ENCODE assay signal across 10 mouse cellular contexts in the genomic region with DNA sequence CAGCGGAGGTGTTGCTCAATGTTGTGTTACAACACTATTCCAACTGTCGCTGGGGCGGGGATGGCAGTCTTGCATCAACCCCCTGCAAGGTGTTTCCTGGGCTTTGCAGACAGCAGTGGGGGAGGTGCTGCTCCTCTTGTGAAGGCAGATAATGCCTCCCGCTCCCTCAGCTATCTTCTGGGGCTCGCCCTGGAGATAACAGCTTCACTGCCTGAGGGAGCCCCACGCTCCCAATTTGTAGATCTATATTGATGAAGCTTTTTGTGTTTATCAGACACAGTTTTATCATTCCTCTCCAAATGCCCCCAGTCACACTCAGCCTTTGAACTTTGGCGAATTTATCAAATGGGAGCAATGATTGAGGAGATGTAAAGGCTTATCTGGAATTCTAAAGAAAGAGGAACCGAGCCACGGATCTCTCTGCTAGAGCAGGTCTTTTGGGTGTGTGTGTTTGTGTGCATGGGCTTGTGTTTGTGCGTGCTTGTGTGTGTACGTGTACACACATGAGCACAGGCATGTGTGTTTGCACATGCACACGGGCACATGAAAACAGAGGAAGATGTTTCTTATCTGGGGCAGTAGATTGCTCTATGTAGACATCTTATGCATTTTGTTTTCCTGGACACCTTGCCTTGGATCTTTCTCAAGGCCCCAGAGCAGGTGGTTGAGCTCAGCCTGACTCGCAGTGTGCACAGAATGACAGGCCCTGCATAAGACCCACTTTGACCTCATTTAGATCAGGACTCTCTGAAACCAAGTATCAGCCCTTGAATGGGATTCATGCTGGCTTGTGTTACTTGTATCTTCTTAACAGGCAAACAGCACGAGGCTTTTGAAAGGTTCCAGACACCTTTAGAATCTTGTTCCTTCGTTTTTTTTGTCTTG.
DNase-seq lines count a peak whose midpoint lies in the region; ATAC-seq lines count a peak whose summit lies in the region.
"Had no signal": no experiment of that assay in that cellular context is flagged by ENCODE, and none has a peak within 500 bp of the region (broad histone marks: within the 10 kb centered on the region; RNA-seq: fewer than 3 reads in every experiment).

No protein-coding gene starts in this region.

- H3K9me3 ChIP-seq in intestine, embryonic 16.5 days (ENCODE audit: control insufficient read depth, low read length): no peaks in the 10 kb centered on the region

- peak; percentile 47 to 49 for DNase-seq in right cerebral cortex, postnatal 10 days (ENCODE audit: low spot score in 2 of 2)
- DNase-seq in right cerebral cortex, adult 18-20 months: no peak
- DNase-seq in yolk sac, embryonic 10.5 days (ENCODE audit: low spot score): peak; percentile 51
- DNase-seq in urinary bladder, adult 2 months (ENCODE audit: low spot score): no peak
- DNase-seq in kidney, adult 18-20 months: no peak
- DNase-seq in urinary bladder, postnatal 10 days (ENCODE audit: low spot score): no peak
- DNase-seq: kidney, adult 2 months had no signal

- H3K9ac ChIP-seq in intestine, embryonic 16.5 days (ENCODE audit: low read depth, low read length): no peak overlapping the region

- H3K27me3 ChIP-seq in intestine, embryonic 16.5 days (replicated peaks; ENCODE audit: control insufficient read depth, insufficient read depth, low read length): no peaks in the 10 kb centered on the region
- H3K27me3 ChIP-seq: Patski had no signal

- H3K36me3 ChIP-seq in intestine, embryonic 16.5 days (ENCODE audit: control insufficient read depth, insufficient read depth, low read length): no peaks in the 10 kb centered on the region

- no peak overlapping the region for H3K4me3 ChIP-seq in intestine, embryonic 16.5 days (ENCODE audit: low read length)

- H3K4me1 ChIP-seq in intestine, embryonic 16.5 days (ENCODE audit: control insufficient read depth, insufficient read depth, low read length): peaks cover 4% of the 10 kb centered on the region

- H3K27ac ChIP-seq in intestine, embryonic 16.5 days (ENCODE audit: low read length): no peak overlapping the region

- H3K4me2 ChIP-seq in intestine, embryonic 16.5 days (ENCODE audit: low read depth, low read length): peak overlapping the region; percentile 16; the same call in 1 of the 2 replicates

- 27% methylated on average over 15 of the region's 15 CpGs for WGBS in intestine, embryonic 16.5 days

- peak; percentile 95 for ATAC-seq in intestine, embryonic 16.5 days
- ATAC-seq in megakaryocyte, adult 5-6 weeks (ENCODE audit: poor library complexity, severe bottlenecking): peak; percentile 81
- ATAC-seq: Patski had no signal

Comparison
In these comparisons a context has a peak if more than half of its experiments do, and no peak if none do; other contexts are left out.
1. DNase-seq: peak in right cerebral cortex, postnatal 10 days (2 of 2) and yolk sac, embryonic 10.5 days (single experiment); none in right cerebral cortex, adult 18-20 months (single experiment), urinary bladder, adult 2 months (single experiment), kidney, adult 18-20 months (single experiment) and urinary bladder, postnatal 10 days (single experiment).